Mouse (Mus musculus): ENCODE results near the gene C2cd5.

C2cd5 gene

DNA sequence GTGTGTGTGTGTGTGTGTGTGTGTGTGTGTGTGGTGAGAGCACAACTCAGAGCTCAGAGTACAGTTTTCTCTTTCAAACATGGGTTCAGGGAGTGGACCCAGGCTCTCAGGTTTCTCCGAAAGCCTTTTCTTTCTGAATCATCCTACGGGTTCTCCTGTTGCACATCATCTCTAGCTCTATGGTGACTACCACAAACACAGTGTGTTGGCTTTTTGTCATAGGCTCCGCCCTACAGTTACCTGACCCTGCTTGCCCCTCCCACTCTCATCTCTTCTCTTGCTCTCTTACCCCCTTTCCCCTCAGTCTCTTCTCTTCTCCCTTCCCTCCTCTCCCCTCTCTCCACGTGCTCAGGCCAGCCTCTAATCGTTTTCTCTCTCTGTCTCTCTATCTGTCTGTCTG lies 15.6 kb upstream of the C2cd5 start:
- DNase-seq (ENCODE audit: low spot score): no peak

DNA sequence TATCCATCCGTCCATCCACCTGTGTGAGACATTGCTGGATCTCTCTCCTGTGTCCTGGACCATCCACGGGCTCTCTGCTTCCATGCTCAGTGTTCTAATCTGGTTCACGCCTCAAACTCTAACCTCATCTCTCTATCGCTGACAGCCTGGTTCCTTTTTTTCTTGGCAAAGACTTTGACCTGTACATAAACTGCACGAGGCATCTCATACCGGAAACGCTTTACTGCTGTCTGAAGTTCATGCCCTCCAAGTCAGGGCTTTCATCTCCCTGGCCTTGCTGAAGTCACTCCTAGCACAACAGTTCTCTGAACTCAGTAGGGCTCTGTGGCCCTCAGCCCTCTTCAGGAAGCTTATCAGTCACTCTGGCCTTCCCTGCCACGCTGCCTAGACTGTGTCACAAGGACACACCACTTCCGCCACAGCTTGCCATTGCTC lies 15.1 kb upstream of the C2cd5 start:
- no peak for DNase-seq (ENCODE audit: low spot score)

DNA sequence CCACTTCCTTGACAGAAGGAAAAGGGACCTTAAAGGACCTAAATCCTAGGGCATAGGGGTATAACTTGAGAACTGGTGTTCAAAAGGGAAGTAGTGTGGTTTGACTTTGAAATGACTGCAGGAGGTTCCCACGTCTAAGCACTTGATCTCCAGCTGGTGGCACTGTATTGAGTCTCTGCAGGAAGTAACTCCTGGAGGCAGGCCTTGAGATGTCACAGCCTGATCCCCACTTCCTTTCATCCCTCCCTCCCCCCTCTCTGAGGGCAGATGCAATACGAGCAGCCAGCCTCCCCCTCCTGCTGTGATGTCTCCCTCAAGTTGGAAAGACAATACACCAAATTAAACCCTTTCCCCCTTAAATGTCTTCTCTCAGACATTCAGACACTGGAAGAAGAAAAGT lies 14.6 kb upstream of the C2cd5 start:
- no peak for DNase-seq (ENCODE audit: low spot score)

DNA sequence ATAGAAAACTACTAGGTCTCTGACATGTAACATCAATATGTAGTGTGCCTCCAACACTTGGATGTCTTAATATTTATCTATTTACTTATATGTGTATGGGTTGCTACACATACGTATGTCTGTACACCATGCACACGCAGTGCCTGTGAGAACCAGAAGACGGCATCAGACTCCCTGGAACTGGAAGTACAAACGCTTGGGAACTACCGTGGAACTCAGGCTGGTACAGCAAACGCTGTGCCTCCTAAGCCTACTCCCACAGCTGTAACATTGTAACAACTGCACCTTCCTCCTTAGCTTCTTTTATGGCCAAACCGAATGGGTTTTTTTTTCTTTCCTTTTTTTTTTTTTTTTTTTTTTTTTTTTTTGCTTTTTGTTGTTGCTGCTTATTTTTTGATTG lies 10.4 kb upstream of the C2cd5 start:
- DNase-seq (ENCODE audit: low spot score): no peak

DNA sequence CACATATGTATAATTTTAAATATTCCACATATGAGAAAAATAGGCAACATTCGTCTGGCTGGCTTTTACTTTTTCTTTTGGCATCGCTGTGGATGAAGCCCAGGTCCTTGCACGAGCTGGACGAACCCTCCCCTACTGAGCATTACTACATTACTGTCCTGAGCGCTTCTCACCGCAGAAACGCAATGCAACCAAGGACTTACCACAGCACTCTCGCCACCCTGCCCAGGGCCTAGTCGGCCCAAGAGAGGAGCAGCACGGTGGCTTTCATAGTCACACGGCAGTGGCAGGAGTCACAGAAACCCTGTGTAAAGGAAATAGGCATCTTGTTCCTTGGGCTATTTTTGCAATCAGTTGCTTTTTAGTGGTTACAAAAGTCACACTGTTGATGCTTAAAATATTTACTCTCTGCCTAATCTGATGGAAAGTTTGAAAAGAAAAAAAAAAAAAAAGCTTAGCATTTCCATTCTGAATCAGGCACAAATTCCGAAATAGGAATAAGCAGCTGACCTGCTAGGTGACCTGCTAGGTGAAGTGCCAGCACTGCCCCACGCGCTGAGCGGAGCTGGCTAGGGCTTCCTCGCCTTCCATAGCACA lies 9.8 kb upstream of the C2cd5 start:
- no peak for DNase-seq (ENCODE audit: low spot score)

DNA sequence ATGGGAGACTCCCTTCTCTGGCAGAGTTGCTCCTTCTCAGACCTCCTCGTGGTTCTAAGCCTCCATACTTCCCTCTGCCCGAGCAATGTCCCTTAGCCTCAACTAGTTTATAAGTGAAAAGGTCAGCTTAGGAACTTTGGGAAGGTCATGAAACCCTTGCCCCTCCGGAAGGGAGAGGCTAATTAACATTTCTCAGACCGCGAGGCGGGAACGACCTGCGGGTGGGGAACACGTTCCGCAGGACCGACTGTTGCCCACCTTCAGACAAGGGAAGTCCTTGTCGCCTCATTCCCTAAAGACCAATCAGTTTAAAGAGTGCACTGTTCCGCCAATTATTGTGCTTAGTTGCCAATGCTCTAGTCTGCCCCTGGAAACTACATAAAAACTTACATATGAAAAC lies 8.1 kb upstream of the C2cd5 start:
- no peak for DNase-seq (ENCODE audit: low spot score)

DNA sequence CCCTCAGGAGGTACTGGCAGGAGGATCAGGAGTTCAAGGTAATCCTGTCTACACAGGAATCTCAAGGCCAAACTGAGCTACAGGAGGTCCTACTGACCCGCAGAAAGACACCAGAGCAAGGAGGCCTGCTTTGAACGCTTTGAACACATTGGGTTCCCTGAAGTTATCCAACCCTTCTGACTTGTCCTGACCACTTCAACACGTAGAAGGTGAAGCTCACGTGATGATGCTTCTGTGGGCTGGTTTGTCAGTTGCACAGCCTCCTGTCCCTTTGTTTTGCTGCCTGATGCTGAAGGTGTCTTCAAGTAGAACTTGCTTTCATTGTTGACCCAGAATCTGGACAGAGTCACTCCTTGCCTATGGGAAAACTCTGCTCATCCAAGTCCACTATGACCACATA lies 7.7 kb upstream of the C2cd5 start:
- no peak for DNase-seq (ENCODE audit: low spot score)

DNA sequence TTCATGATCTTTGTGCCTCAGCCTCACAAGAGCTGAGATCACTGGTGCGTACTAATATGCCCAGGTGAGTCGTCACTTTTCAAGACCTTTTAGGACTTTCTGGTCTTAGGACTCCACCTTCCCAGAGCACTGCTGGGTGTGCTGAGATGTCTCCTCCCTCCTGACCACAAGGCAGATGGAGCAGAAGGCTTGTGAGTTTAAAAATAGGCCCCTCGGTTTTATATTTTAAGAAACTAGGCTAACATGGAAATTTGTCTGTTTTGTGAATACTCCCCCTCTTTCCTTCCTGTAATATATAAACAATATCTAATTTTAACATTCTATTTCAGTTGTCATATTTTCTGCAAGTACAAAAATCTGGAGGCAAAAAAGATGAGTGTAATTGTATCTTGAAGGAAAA lies 5.8 kb upstream of the C2cd5 start:
- DNase-seq (ENCODE audit: low spot score): no peak

DNA sequence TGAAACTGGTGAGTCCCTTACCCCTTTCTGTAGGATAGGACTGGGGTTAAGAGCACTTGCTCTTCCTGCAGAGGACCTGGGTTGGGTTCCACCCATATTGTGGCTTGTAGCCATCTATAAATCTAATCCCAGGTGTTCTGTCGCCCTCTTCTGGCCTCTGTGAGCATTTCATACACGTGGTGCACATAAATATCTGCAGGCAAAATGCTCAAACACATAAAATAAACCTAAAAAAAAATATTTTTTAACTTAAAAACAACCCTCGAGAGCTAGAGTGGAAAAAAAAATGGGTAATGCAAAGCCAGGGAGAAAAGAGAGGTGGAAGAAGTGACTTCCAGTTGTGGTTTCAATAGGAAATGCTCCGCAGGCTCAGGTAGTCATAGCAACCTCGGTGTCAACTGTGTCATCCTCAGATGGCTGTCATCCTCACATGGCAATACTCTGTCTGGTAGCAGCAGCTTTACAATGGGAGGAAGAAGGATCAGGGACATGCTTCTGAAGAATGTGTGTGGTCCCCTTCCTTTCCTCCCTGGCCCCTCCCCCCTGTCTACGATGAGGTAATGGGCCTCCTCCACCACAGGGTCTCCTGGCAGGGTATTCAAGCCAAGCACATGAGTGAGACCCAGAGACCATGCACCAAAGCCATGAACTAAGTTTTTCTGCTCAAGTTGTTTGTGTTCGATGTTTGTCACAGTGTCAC lies 4.2 kb upstream of the C2cd5 start:
- no peak for DNase-seq (ENCODE audit: low spot score)

DNA sequence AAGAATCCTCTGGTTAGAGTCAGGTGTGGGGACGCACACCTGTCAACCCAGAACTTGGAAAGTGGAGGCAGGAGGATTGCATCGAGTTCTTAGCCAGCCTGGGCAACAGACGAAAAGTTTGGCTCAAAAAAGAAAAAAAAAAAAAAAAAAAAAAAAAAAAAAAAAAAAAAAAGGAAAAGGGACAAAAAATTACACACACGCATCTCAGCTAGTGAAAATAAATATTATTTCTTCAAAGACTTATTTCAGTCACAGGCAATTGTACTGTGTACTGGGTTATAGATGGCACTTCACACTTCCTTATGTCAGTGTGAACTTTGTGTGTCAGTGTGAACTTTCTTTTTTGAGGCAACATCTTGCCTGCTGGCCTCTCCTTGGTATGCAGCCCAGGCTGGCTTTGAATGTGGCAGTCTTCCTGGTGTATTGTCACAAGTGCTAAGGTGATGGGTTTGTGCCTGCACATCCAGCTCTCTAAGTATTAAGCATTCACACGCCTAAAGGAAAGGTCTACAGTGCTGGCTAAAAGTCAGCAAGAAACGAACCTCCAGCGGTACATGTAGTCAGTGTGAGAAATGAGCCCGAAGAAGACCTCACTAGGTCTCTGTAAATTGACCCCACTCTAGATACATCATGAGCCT lies 656 bp upstream of the C2cd5 start:
- DNase-seq (ENCODE audit: low spot score): no peak

DNA sequence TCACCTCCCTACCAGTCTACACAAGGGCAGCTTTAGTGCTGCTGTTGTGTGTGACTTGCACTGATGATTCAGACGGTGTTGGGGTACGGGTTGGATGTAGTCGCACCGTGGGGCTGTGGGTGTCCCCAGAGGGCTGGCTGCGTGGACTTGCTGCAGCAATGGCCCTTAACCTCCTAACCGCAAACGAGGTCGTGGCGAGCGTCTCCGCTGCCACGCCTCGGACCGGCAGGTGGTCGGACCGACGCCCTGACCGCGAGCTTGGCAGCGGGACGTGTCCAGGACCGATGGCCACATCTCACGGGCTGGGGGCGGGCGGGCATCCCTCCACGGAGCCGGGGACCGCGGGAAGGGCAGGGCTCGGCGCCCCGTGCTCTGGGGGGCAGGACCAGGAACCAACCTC lies 660 bp downstream of the C2cd5 start:
- DNase-seq (ENCODE audit: low spot score): peak; percentile 21

DNA sequence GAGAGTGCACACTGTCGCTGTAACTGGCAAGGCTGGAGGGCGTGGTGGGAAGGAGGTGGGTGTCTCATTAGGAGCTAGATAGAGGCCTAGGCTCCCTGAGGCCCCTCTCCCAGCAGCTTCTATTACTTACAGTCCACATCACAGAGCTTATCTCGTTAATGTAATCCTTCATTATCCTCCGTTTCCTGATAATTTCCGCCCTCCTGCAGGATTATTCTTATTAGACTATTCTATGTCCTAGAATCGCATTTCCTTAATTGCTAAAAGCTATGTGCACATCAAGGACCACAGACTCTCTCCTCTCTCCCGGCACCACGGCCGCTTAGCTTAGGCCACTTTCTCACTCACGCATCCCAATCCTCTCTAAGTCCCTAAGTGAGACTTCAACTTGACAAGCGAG lies 4.8 kb downstream of the C2cd5 start:
- no peak for DNase-seq (ENCODE audit: low spot score)

DNA sequence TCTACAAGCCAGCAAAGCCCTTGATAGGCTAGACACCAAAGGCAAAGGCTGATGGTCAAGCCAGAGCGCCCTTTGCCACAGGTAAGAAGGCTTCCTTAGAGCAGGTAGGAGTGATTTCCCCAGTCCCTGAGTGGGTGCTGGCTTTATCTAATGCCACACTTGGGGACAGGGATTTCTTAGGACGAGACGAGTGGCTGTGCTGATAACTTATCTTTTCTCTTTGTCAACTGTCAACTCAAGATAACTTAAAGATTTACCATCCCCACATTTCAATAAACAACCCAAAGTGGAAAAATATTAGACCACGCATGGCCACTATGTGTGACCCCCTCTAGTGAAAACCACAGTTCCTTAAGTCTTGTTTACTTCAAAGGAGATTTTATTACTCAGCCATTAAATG lies 7.1 kb downstream of the C2cd5 start:
- DNase-seq (ENCODE audit: low spot score): no peak

DNA sequence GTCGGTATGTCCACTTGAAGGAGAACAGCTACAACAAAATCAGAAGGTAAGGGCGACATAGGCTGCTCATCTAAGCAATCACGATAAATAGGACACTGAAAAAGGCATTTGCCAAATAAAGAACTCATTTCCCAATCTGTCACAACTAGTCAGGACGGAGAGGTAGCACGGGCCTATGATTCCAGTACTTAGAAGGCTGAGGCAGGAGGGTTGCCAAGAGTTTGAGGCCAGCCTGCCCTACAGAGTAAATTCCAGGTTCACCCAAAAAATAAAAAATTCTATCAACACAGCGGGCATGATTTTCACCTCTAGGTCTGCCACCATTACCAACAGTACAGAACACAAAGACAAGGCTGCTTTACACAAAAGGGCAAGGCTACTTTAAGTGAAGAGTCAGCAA lies 8.9 kb downstream of the C2cd5 start:
- DNase-seq (ENCODE audit: low spot score): no peak

DNA sequence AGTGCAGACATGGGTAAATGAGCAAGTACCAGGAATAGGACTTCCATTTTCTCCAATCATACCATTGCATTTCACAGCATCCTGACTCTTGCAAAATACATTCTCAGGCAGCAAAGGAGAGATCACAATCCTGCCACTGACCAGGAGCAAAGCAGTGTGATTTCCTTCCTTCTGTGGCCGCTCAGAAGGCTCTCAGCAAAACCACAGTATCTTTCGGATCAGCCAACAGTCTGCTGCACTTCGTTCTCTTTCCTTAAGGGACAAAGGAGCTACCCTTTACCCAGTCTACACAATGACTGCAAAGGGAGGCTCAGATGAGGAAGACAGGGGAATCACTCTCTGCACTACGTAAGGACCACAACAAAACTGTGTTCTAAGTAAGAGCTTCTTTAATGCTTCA lies 12.6 kb downstream of the C2cd5 start:
- no peak for DNase-seq (ENCODE audit: low spot score)

DNA sequence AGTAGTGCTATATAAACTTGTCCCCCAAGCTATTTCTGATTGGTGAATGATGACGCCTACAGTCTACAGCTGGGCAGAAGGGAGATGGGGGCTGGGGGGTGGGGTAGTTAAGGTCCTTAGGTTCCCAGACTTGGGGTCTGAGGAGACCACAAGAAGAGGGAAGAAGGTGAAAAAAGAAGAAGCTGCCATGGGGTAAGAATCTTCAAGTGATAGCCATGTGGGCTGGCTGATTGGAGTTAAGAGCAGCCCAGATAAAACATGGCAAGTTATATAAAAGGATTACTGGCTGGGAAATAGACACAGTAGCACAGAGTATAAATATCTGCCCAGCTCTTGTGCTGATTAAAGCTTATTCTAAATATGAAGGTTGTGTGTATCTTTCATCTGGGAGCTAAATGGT lies 14.0 kb downstream of the C2cd5 start:
- no peak for DNase-seq (ENCODE audit: low spot score)

DNA sequence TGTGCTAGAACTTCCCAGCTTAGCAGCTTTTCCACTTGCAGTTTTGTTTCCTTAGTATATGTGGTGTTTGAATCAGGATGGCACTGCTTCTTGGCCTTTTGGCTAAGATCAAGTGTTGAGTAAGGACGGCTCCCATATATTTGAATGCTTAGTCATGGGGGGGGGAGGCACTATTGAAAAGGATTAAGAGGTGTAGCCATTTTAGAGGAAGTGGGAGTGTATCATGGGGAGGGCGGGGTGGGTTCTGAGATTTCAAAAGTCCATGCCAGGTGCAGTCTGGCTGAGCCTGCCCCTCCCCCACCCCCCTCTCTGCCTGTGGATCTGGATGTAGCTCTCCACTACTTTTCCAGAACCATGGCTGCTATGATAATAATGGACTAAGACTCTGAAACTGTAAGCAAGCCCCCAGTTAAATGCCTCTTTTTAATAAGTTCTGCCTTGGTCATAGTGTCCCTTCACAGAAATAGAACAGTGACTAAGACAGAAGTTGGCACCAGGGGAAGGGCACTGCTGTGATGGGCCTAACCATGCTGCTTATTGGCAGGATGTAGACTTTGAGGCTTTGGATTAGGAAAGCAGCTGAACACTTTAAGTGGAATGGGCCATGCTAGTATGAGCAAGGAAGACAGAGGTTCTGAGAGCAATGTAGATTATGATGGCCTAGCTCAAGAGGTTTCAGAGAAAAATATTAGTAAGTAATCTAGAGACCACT lies 15.5 kb downstream of the C2cd5 start:
- DNase-seq (ENCODE audit: low spot score): no peak

DNA sequence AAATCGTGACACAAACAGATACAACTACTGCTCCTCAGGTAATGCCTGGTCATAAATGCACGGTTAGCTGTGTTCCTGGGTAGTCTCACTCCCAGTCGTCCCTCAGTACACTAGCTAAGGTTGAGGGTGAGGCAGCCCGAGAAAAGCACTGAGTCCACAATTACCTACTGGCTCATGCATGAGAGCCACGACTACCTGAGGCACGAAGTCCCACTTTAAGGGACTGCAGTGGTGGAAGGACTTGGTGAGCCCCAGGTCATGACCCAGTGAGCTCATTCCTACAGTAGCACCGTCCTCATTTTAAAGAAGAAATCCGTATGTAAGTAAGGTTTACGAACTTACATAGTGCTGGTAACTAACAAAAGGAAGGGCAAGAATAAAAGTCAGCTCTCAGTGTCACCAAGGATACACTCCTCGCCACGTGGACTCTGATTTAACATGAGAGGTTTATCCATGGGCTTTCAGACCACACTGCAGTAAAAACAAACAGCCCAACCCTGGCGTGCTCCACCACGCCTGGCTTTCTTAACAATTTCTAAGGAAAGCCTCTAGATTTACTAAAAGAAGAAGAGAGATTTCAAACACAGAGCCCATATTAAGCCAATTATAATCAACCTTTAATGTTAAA lies 18.3 kb downstream of the C2cd5 start:
- DNase-seq (ENCODE audit: low spot score): no peak

DNA sequence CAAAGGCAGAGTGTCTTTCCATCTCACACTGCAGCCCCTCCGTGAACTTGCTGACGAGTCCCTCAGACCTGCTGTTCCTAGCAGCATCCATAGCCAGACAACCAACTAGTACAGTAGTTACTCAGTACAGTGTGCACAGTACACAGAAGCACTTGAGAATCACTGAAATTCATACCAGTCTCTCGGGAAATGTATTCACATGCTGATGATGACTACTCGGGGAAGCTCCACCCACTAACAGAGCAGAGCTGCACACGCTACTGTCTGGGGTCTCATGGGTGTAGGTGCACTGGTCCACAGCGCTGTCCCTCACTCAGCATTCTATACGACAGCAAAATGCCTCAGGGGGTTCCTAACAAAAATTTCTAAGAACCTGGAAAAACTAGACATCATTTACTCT lies 19.2 kb downstream of the C2cd5 start:
- no peak for DNase-seq (ENCODE audit: low spot score)

DNA sequence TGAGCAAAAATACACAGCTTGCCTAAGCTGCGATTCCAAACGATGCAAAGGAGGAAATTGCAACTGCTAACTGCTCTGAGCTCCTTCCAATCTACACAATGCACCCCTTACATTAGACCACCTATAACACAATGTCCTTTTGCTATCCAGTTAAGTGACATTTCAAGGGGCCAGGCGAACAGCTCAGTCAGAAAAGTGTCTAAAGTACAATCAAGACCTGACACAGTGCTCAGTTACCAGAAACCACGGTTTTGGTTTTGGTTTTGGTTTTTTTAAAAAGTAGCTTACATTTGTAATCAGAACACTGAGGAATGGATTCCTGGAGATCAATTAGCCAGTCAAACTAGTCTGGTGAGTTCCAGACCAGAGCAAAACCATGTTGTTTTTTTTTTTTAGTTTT lies 20.8 kb downstream of the C2cd5 start:
- DNase-seq (ENCODE audit: low spot score): no peak

DNA sequence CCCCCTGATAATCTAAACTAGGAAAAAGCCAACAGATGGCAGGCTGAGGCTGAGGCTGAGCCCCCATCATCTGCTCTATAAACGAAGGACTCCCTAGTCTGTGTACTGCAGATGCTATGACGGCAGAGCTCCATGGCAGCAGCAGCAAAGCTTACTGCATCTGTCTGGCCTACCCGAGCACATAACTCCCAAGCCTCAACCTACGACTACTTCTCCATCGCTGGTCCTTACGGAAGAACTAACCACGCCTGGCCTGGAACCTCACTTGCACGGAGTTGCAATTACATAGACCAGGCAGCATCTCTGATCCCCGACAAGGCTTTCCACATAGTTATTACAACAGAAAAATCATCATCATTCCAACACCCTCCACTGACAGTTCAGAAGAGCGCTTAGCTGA lies 23.5 kb downstream of the C2cd5 start:
- no peak for DNase-seq (ENCODE audit: low spot score)

DNA sequence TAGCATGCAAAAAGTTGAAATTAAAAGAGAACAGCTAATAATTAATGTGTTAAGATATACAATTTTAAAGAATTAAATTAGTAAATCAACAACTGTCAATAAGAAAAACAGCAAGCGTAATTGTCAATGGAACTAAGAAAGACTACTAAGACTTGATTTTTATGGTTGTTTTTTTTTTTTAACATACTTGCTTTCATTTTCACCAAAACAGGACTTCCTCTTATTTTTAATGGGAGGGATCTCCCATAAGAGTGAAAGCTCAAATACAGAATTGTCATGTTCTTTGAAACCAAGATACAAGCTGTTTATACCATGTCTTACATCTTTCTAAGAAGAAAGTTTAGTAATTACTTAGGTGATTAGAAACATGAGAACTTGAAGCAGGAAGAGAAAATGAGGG lies 26.0 kb downstream of the C2cd5 start:
- no peak for DNase-seq (ENCODE audit: low spot score)

DNA sequence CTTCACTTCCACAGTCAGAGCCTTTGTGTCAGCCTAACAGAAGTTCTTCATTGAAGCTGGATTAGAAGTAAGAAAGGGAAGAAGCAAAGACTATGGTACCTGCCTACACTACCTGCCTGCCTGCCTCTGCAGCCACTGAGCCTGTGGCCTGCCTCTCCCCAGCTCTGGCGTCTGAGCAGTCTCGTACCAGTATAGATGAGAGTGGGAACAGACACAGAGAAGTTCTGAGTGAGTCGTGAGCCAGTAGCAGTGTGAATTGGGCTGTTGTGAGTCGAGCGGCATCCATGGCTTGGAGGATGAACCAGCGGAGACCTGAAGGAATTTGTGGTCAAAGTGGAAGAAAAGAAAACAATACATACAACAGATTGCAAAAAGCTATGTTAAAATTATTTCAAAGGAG lies 26.5 kb downstream of the C2cd5 start:
- no peak for DNase-seq (ENCODE audit: low spot score)
